Mouse (Mus musculus): ENCODE results near the gene Iscu.

GRCm38 (mm10) chr5:113798525-113798924, 26.0 kb downstream of the Iscu start:
- no peak for TF ChIP-seq MAFK (IDR thresholded peaks at IDR 0.05; ENCODE audit: insufficient read depth, low read depth, low read length)
- no peak for TF ChIP-seq ZNF384 (IDR thresholded peaks at IDR 0.05; ENCODE audit: low read depth, low read length)
- no peak for TF ChIP-seq HCFC1 (IDR thresholded peaks at IDR 0.05; ENCODE audit: borderline replicate concordance, insufficient read depth, low read length)

All from ES-E14 (cell line).